Mouse (Mus musculus) left cerebral cortex, adult 6 months (tissue): Measurements from ENCODE around the gene Phip. TPM values are rescaled to one million over a fixed set of nuclear protein-coding genes. Genes with fewer than 3 reads are reported as not detected.

Experiments
- long read RNA-seq, 2 experiments: library from polyadenylated mRNA; unstranded; transcript quantifications; one replicate each; pipeline ENCODE4 v2.0.0; 2019 to 2020
- polyA plus RNA-seq: library from polyadenylated mRNA; unstranded; fragments of <200 nt; fragmentation: Nextera tagmentation; gene quantifications from 2 replicates; pipeline ENCODE4 v1.2.3, GENCODE M21; 2021

Phip gene
- 14.6 and 16.4 TPM in 2 replicates for polyA plus RNA-seq
- long read RNA-seq, experiment 1, partial matches to known transcripts = 87 of 140 reads
- long read RNA-seq, experiment 1, other reads (novel, unspliced or antisense) = 49 of 140 reads
- long read RNA-seq, experiment 2, partial matches to known transcripts = 31 of 44 reads
- long read RNA-seq, experiment 2, other reads (novel, unspliced or antisense) = 12 of 44 reads

DNA sequence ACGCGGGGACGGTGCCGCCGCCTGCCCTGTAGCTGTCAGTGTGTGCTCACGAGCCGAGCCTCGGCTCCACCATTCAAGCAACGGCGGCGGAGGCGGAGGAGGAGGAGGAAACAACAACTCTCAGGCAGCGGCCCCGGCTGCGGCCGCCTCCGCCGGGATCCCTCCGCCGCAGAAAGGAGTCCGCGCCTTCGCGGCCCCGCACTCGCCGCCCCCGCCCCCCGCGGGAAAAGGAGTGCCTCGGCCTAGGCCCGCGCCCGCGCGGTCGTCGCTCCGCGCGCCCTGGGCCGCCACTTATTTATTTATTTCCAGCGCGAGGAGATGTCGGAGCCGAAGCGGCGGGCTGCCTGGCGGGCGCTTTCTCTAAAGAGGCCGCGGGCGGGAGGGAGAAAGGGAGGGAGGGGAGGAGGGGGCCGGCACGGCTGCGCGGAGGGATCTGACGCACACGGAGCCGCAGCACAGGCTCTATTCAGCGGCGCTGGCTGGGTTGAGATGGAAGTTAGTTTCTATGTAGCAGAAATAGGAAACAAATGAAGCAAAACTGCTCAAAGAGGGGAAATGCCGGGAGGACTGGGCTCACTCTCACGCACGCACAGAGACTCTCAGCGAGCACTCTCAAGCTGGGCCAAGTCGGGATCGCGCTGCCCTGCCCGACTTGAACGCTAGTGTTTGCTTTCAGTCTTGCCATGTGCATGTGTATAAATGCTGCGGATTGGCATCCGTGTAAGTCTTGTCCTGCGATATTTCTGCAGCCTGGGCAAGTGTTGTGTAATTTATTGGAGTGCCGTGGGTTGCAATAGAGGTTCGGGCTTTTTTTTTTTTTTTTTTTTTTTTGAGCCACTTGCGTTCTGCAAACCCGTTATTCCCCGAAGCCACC is at the start of gene Phip:
Gene Phip, minus strand, starts transcription at position 175 of the 874 bp plus-strand sequence.

DNA sequence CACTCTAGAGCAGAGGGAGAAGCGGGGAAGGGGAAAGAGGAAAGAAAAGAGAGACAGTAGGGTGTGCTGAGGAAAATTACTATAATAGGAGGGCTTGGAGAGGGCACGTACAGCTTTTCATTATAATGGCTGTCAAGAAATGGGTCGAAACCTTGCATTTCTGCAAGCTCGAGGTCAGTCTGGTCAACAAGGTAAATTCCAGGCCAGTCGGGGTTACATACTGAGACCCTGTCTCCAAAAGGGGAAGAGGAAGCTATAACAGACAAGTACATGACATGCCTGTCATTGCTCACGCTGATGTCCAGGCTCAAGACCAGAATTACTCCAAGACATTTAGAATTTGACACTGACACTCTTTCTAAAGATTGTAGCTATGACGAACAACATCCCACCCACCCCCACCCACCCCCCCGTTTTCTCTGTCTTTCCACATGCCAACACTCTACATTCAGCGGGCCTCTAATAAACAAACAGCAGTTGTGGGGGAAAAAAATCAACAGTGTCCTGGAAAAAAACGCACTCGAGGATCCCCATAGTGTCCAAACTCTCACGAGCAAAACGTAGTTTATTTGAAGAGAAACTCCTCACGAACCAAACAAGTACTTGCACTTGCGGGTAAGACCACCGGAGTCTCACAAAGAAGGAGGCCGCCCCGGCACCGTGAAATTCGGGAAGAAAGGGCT is 146.2 kb downstream of the Phip start, which contains the start of gene Irak1bp1:
Gene Irak1bp1, plus strand, starts transcription at position 534 of the 683 bp plus-strand sequence.

Other genes starting within 250 kb of the Phip start
- gene Irak1bp1, start 146.0 kb downstream of the Phip start, polyA plus RNA-seq = 33.6 and 42.4 TPM in 2 replicates
- 131 and 141 TPM in 2 replicates for gene Hmgn3, start 171.2 kb upstream of the Phip start, polyA plus RNA-seq